Mouse (Mus musculus) natural killer cell, adult 2 months (primary cell): ENCODE results near the gene Bicra.

Experiments used
- DNase-seq, 2 experiments: peaks; one replicate each; pipeline ENCODE4 v3.0.0; 2022; ENCODE audit warnings: low spot score in 2 of 2

The Bicra gene

DNA sequence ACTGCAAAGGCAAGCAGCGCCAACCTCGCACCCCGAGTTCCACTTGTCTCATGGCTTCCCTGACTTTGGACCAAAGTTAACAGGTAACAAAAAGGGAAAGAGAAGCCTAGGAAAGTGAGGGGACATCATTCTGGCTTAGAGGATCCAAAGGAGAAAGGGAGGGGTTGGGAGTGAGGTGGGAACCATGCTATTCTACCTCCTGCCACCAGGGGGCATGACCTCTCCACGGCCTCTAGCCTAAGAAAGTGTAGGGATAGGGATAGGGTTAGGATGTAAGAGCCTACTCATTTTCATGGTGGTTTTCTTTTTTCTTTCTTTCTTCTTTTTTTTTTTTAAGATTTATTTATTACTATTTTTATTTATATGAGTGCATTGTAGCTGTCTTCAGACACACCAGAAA, 71.8 kb downstream of the Bicra start:
- DNase-seq, result no peak

DNA sequence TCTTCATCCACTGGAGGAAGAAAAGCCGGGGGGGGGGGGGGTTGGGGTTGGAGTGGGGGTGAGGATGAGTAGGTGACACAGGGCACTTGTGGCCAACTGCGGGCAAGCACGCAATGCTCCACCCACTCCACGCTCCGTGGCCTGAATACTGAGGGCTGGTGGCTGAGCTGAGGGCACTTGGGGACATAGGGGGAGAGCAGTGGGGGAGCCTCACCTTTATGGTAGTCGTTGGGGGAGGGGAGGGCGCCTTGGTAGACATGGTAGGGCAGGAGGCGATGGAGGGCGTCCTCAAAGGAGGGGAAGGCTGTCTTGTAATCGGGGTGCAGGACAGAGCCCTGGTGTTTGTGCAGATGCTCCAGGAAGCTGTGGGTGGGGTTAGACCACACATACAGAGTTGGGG, 72.3 kb downstream of the Bicra start:
- no peak for DNase-seq

DNA sequence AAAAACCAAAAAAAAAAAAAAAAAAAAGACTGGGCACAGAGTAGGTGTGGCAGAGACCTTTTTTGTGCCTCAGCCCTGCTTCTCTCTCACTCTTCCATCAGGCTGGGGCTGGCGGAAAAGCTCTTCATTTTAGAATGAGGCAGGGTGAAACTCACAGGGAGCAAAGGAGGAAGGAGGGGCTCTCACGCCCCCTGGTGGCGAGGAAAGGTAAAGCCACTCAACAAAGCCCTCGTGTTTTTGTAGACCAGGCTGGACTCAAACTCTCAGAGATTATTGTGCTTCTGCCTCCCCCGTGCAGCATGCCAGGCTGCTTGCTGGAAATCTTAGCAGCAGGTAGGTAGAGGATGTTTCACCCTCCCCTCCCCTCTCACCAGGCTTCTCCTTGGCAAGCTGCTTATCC, 73.0 kb downstream of the Bicra start:
- DNase-seq, result peak; percentile 36 to 63

DNA sequence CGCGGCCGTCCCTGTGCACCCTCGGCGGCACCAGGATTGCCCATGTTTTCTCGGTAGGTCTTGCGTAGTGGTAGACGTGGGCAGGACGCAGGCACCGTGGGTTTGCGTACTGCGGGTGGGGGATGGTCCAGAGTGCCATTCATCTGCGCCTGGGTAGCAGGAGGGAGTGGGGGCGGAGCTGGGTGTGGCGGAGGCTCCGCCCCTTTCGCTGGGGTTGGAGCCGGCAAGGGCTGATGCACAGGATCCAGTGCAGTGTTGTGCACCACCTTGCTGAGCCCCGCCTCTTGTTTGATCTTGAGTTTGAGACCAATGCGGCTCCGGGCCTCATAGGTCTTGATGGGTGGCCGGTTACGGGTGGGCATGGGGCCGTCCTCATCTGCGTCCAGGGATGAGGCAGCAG, 75.5 kb downstream of the Bicra start:
- DNase-seq, result no peak

DNA sequence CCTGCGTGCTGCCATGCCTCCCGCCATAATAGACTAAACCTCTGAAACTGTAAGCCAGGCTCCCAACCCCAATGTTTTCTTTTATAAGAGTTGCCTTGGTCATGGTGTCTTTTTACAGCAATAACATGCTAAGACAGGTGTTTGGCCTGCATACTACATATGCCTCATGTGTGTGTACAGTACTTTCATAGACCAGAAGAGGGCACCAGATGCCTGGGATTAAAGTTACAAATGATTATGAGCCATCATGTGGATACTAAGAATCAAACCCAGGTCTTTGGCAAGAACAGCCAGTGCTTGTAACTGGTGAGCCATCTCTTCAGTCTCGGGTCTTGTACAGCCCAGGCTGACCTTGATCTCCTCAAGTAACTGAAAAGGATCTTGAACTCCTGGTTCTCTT, 78.0 kb downstream of the Bicra start:
- no peak for DNase-seq

DNA sequence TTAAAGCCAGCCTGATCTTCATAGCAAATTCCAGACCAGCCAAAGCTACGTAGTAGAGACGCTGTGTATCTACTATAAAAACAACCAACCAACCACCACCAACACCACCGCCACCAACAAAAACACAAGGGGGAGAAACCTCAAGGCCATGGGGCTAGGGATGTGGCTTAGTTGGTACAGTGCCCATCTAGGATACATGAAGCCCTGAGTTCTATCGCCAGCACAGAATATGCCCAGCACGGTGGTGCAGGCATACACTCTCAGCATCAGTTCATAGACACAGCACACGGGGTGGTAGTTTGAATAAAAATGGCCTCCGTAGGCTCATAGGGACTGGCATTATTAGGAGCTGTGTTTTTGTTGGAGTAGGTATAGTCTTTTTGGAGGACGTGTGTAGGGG, 79.4 kb downstream of the Bicra start:
- DNase-seq, result no peak

DNA sequence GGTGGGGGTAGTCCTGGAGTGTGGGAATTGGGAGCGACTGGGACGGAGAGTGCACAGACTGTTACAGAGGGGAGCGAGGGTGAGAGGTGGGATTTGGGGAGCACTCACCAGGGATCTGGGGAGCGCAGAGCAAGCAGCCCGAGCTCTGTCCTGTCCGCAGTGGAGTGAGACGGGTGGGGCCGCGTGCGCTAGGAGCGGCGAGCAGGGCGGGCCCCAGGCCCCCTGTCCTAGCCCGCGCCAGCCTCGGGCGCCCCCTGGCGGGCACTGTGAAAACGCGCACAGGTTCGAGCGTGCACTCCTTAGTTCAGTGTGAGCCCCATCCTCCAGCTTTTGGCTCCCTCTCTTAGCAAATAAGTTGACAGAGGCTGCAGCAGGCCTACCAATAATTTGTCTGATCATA, 80.4 kb downstream of the Bicra start, which contains the start of gene Ehd2:
Gene Ehd2 (minus strand): TSS at position 256 of the 400 bp plus-strand sequence.
- DNase-seq, result peak; percentile 29 to 58

DNA sequence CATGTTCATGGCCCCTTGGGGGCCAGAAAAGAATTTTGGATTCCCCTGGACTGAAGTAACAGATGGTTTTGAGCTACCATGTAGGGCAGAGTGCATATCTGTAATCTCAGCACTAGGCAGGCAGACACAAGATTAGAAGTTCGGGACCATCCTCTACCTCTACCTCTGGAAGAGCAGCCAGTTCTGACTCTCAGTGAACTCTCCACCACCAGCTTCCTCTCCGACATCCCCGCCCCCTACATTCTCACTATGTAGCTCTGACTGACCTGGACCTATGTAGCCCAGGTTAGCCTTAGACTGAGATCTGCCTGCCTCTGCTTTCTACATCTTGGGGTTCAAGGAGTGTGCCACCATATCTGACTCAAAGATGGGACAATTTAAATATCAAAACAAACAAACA, 81.2 kb downstream of the Bicra start:
- DNase-seq, result no peak

DNA sequence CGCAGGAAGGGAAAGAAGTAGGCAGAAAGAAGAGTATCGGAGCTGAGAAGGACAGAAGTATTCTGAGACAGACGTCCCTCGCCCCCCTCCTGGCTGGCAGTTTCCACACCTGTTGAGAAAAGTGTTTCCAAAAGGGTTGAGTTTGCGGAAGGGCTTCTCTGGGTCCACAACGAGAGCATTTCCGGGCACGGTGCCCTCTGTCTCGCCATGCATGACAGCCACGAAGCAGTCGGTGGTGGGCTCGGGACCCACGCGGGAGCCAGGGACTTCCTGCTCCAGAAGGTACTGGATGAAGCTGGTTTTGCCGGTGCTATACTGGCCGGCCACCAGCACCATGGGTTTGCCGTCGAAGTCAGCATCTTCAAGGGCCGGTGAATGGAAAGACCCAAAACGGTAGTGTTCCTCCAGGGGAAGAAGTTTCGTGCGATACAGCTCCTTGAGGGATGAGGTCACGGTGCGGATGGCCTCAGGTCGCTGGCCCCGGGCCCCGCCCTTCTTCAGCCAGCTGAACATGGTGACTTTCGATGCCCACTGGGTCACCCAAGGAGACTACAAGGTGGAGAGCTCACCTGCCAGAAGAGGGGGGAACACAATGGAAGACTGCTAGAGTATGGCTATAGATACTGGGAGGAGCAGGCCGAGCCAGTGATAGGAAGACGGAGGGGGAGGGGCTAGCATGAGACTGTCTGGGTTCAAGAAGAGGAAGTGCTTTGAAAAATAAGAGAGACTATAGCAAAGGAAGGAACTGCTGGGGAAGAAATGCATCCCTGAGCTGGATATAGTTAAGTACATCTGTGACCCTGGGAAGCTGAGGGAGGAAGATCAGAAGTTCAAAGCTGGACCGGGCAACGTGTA, 83.7 kb downstream of the Bicra start:
- peak in 1 of 2 experiments; percentile 21 for DNase-seq

DNA sequence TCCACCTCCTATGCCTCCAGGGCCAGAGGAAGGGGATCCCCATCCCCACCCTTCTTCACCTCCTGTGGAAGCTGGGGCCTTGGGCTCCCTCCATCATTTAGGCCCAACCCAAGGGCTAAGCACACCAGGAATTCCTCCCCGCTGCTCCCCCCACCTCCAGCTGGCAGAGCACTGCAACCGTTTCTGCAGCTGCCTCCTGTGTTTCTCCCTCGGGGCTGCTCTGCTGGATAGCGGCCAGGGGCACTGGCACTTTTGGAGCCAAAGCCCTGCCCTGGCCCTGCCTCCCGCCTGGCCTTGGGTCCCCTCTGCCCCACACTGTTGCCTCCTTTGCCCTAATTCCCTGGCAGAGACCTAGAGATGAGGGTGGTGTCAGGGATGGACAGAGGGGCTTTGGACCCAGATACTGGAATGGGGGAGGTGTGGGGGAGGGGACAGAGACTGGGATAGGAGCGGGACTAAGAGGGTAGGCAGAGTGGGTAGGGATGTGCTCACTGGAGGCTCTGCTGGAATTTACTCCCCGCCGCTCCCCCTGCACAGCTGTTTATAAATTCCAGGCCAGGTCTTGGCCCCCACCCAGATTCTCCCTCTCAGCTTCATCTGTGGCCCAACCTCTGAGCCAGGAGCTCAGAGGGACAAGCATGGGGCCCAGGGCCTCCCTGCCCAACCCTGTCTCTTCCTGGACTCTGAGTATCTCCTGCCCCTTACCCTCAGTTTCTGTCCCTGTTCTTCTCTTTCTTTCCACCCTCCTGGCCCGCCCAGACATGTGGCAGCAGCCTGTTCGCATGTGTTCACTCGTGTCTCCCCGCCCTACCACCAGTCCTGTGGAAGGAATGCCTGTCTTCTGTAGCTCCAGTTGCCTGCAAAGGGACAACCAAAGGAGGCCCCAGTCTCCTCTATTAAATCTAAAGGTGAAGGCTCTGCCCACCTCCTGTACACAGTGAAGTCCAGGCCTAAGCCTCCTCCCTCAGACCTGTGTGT, 85.1 kb downstream of the Bicra start:
- no peak for DNase-seq

DNA sequence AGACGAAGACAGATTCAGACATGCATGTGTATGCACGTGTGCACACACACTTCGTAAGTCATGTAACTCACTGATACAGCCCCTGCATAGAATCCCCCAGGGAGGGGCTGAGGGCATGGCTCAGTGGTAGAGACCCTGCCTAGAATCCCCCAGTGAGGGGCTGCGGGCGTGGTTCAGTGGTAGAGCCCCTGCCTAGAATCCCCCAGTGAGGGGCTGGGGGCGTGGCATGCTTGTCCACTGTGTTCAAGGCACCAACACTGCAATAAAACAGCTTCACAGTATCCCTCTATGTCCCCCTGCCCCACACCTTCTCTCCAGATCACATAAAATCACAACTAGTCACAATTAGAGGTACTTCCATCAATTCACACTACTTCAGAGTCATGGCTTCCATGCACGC, 85.9 kb downstream of the Bicra start:
- no peak for DNase-seq

DNA sequence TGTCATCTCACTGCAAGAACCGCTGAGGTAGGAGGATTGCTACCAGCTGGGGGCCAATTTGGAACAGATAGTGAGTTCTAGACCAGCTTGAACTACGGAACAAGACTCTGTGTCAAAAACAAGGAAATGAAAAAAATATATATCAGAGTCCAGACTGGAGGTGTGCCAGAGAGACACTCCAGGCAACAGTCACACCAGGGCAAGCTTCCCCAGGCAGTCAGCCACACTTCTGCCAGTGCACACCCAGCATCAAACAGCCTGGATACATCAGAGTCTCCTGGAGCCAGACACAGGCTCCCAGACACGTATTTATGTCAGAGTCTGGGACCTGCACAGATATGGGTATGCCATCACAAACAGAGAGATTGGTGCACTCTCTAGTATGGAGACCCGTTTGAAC, 86.5 kb downstream of the Bicra start:
- DNase-seq, result no peak

DNA sequence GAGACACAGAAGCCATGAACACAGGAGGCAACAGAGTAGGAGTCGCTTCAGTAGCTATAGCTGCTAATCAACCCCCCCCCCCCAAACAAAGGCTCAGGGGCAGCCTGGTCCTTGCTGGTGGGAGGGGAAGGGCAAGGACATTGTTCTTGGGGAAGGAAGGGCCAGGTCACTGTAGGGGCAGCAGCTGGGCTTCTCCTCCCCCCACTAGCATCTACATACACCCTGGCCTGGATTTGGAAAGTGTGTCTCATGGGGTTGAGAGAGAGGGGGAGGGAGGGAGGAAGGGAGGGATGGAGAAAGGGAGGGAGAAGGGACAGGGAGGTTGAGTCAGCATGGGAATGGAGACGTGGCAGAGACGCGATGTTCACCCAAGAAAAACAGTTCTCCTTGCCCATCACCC, 87.0 kb downstream of the Bicra start:
- no peak for DNase-seq

DNA sequence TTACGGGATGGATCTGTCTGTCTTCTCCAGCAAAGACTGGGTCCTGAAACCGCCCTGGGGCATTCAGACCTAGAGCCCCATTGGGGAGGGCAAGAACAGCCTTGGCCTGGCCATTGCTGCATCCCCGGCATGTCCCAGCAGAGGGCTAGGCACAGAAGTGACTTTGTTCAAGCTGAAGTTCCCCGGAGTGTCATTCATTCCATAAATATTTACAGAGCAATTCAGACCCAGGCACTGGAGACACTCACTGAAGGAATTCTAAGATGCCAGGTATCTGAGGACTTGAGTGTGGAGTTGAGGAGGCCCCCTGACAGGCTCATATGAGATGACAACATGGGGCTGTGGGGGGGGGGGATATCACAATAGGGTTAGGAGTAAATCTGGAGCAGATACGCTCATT, 91.6 kb downstream of the Bicra start:
- no peak for DNase-seq

DNA sequence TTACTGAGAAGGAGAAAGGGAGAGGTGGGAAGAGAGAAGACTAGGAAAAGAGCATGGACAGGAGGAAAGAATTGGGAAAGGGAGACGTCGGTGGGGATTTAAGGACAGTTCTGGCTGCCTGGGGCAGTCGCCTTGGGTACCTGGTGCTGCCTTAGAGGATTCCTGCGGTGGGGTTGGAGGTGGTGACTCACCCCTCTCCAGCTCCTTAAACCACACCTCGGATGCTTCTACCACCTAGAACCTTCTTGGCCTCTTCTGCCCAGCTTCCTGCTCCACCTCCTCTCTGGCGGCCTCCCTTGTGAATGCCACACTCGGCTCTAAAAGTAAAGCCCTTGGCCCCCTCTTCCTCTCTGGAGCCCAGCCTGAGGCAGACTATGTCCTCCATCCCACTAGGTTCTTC, 92.2 kb downstream of the Bicra start:
- DNase-seq, result no peak

DNA sequence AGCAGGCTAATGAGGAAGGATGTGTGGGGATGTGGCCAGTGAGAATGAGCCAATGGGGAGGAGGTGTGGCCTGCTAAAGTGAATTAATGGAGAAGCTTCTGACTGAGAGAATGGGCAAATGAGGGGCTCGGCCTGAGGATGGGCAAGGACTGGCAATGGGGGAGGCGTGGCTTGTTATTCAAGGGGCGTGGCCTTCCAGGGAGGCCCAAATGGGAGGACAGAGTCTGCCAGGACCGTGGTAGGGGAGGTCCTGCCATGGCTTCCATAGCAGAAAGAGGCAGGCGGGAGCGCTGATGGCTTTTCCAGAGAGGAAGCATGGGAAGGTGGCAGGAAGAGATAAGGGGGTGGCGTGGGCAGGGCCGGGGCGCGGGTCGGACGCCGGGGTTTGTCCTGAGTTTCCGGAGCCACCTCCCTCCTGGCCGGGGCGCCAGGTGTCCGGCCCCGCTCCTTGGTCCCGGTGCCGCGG, 92.7 kb downstream of the Bicra start:
- DNase-seq, result no peak

DNA sequence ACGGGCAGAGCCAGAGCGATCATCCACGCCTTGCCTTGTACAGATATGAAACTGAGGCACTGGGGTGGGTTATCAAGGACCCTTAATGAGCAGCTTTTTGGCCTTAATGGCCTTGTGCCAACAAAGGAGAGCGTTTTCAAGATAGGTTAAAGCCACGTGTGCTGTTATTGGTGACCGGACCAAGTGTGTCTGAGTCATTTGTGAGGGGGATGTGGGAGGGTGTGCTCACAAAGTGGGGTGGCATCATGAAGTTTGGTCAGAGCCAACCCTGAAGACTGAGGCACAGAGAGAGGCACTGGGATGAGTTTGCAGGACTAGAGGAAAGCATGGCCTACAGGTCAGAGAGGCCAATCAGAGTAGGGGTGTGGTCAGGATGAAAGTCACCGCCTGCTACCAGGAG, 93.3 kb downstream of the Bicra start:
- no peak for DNase-seq

DNA sequence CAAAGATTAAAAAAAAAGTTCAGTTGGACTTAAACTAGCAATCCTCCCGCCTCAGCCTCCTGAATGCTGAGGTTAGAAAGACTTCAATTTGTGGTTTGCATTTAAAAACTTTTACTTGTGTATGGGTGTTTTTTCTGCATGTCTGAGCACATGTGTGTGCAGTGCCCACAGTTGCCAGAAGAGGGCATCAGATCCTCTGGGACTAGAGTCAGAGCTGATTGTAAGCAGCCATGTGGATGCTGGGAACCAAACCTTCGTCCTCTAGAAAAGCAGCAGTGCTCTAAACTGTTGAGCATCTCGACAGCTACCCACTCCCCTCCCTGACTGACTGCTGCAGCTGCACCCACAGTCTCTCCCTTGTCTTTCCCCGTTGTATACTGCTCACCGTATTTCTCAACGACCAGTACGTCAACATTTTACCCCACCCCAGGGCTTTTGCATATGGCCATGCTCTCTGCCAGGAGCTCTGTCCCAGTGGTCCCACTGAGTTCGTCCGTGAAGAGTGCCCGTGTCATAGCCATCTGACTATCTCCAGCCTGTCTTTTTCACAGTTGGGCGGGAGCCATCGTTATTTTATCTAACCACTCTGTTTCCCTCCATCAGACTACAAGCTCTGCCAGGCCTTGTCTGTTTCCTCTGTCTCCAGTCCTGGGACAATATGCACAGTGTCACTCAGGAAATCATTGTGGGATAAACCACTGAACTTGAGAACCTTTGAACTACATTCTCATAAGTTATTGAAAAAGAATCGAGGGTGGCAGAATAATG, 94.2 kb downstream of the Bicra start:
- no peak for DNase-seq

DNA sequence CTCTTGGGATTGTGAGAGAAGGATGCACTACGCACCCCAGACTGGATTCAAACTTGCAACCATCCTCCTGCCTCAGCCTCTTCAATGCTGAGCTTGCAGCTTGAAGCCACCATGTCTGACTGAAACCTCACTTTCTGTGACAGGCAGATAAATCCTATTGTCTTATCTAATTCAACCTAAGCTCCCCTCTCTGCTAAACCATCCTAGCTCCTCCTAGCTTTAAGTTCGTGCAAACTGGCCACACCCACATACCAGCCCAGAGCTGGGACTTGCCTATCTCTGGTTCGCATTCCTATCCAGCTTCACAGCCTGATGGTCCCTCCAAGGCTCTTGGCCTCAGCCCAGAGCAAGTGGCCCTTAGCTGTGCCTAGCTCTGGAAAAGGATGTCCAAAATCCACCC, 95.3 kb downstream of the Bicra start:
- DNase-seq, result no peak

DNA sequence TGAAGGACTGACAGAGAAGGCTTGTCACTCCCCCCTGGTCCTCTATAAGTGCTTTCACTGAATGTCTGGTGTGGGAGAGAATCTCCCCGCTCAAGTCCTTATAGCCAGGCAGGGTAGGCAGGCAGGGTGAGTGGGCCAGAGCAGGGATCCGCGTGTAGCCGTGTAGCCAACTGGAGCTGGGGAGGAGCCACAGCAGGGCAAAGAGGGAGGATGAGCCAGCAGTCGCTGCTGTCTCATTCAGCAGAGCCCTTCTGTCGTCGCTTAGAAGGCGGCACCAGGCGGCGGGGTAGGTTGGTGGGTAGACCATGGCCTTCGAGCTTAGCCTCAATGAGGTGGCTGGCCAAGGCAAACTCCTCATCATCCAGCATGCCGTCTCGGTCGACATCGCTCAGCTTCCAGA, 97.7 kb downstream of the Bicra start:
- no peak for DNase-seq

DNA sequence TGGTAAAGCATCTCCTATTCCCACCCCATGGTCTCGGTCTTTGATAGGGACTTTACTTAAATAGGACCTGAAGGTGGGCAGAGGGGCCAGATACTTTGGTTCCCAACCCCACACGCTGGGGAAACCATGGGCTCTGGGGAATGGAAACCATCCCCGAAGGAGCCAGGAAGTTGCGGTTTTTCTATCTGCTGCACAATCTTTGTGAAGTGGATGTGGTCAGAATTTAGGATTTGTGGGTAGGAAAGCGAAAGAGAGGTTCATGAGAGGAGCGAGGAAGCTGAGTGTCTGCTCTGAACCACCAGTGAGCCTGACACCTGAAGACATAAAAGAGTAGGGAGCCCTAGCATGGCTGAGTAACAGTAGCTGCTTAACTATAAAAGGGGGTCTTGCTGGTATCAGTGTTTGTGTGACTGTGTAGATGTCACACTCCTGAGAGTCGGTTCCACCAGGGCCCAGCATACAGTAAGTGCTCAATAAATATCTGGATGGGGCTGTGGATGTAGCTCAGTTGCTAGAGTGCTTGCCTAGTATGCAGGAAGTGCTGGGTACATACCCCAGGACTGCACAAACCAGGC, 98.4 kb downstream of the Bicra start:
- DNase-seq, result peak in 1 of 2 experiments; percentile 14
